Mouse (Mus musculus) left cerebral cortex, postnatal 4 days (tissue): ENCODE measurements at regions not wholly inside any gene's neighbourhood (a gene's known extent, or its start where the extent isn't known, plus 50 kb on each side); places are given as distances from the start of the nearest gene placed in this dataset.

Experiments
- DNase-seq: peaks from one replicate; pipeline ENCODE4 v3.0.0-alpha.2; 2022
- intact Hi-C: fragments of 180-260 bp; cut with DNase I; formaldehyde crosslinking; loops from one replicate; pipeline ENCODE4 v1.15.1; 2025

- intact Hi-C loops, result no loop called here
- DNase-seq, result no peak
These were observed 142.2 kb downstream of the Zfp706 start for GRCm38 (mm10) chr15:36865332-36865731.

GRCm38 (mm10) chr15:36864046-36864445, 143.5 kb downstream of the Zfp706 start:
- intact Hi-C loops, result no loop called here
- DNase-seq, result no peak

- intact Hi-C loops, result no loop called here
- DNase-seq, result no peak
These were observed 148.9 kb downstream of the Zfp706 start for GRCm38 (mm10) chr15:36858711-36859110.

GRCm38 (mm10) chr15:36857622-36858021, 150.0 kb downstream of the Zfp706 start:
- DNase-seq, result no peak
- intact Hi-C loops, result no loop called here

- peak; percentile 39 for DNase-seq
- intact Hi-C loops, result no loop called here
These were observed 151.9 kb downstream of the Zfp706 start for GRCm38 (mm10) chr15:36855550-36856131.

- intact Hi-C loops, result no loop called here
- DNase-seq, result peak; percentile 21
These were observed 152.7 kb downstream of the Zfp706 start for GRCm38 (mm10) chr15:36854900-36855321.

GRCm38 (mm10) chr15:36852229-36852821, 155.2 kb downstream of the Zfp706 start:
- intact Hi-C loops, result no loop called here

GRCm38 (mm10) chr15:36848238-36848637, 159.3 kb downstream of the Zfp706 start:
- no peak for DNase-seq
- intact Hi-C loops, result no loop called here

More at GRCm38 (mm10) chr15:36852229-36852821, 155.2 kb downstream of the Zfp706 start:
- DNase-seq, result no peak

GRCm38 (mm10) chr15:36846806-36847205, 160.8 kb downstream of the Zfp706 start:
- no peak for DNase-seq

More at GRCm38 (mm10) chr15:36846806-36847205, 160.8 kb downstream of the Zfp706 start:
- intact Hi-C loops, result no loop called here
